Mouse (Mus musculus) left cerebral cortex, postnatal 25 days (tissue): Measurements from ENCODE around the gene Eva1c. TPM values are rescaled to one million over a fixed set of nuclear protein-coding genes. Genes with fewer than 3 reads are reported as not detected.

ENCODE experiments used
- DNase-seq, 2 experiments: peaks; one replicate each; pipeline ENCODE4 v3.0.0; 2022; ENCODE audit warnings: low spot score in 2 of 2, mixed read lengths in 1 of 2
- intact Hi-C: fragments of 180-260 bp; cut with DNase I; formaldehyde crosslinking; loops from one replicate; pipeline ENCODE4 v1.15.1; 2025
- microRNA-seq, 2 experiments: library from miRNA; unstranded; fragments of <30 nt; microRNA quantifications; one replicate each; pipeline ENCODE4 v1.2.0; 2022
- total RNA-seq, 2 experiments: library from RNA; stranded (reverse); gene quantifications; 2 replicates each; pipeline ENCODE4 v1.2.3; 2021

Eva1c gene
- total RNA-seq, 2 experiments from 2014 or later, result 1.6 to 1.8 TPM

GRCm38 (mm10) chr16:90953770-90954169 is 127.3 kb downstream of the Eva1c start:
- intact Hi-C loops, result no loop called here
- DNase-seq, result no peak

Small RNA genes within 50 kb of the gene (microRNA-seq; reads per million reads assigned to microRNA genes)
- 0 reads per million in 2 experiments for gene Gm22933

Other genes starting within 250 kb of the Eva1c start
- gene Mis18a, start 99.3 kb upstream of the Eva1c start, total RNA-seq, result 1 to 10 TPM; 7.6 to 8.1 TPM
- under 1 TPM in 1 of 2 experiments, not detected in 1; 0.87 TPM for gene Mrap, start 88.5 kb upstream of the Eva1c start, total RNA-seq
- gene Urb1, start 16.3 kb upstream of the Eva1c start, total RNA-seq, result 10 to 100 TPM; 13.7 to 14.4 TPM
- gene Cfap298, start 108.4 kb downstream of the Eva1c start, total RNA-seq, result 10 to 100 TPM; 40.0 to 42.4 TPM
- 100 to 1,000 TPM; 329 to 335 TPM for gene Synj1, start 184.6 kb downstream of the Eva1c start, total RNA-seq
- gene Paxbp1, start 217.8 kb downstream of the Eva1c start, total RNA-seq, result 10 to 100 TPM; 45.1 to 57.4 TPM